Mouse (Mus musculus) myocyte (in vitro differentiated cells): Measurements from ENCODE around the gene Fat2.

ENCODE experiments used
- CEBPB ChIP-seq: IDR thresholded peaks from 2 replicates; pipeline ENCODE4 v1.6.1; 2011; ENCODE audit warnings: mild to moderate bottlenecking, moderate library complexity; ENCODE audit not compliant: poor library complexity, insufficient read depth, severe bottlenecking
- POLR2A ChIP-seq: IDR thresholded peaks from one replicate; pipeline ENCODE4 v1.6.1; 2011; ENCODE audit warnings: low read depth, mild to moderate bottlenecking, control low read depth, moderate library complexity; ENCODE audit not compliant: insufficient read length
- POLR2AphosphoS2 ChIP-seq: IDR thresholded peaks from one replicate; pipeline ENCODE4 v1.6.1; 2011; ENCODE audit warnings: low read depth, control low read depth; ENCODE audit not compliant: insufficient read length
- USF1 ChIP-seq: IDR thresholded peaks from one replicate; pipeline ENCODE4 v1.6.1; 2011; ENCODE audit warnings: low read depth, mild to moderate bottlenecking, control low read depth, moderate library complexity

DNA sequence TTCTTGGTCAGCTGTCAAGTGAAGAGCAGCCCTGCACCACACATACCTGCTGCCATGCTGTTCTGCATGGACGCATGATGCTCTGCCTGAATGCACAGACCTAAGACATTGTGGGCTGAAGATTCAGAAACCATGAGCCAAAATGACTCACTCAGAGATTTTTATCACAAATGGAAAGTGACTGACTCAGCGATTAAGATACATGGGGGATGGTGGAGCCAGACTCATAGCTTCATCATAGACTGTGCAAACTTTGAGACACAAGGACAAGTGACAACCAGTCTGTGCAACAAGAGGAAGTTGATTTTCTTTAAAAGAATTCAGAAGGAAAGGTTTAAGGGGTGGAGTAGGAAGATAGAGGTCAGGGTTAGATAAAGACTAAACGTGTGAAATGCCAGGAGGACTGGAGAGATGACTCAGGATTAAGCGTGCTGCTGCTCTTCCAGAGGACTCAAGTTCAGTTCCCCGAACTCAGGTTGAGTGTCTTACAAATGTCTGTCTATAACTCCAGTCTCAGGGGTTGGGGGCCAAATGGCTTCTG lies 46.4 kb downstream of the Fat2 start:
- no peak for TF ChIP-seq POLR2AphosphoS2
- TF ChIP-seq CEBPB, result no peak
- TF ChIP-seq POLR2A, result no peak
- no peak for TF ChIP-seq USF1
